Mouse (Mus musculus) megakaryocyte, embryonic 14.5 days (primary cell): ENCODE data around the gene Ms4a14. TPM values are rescaled to one million over a fixed set of nuclear protein-coding genes. Genes with fewer than 3 reads are reported as not detected.
"Not testable (repeated sequence)": the region's sequence is repeated elsewhere in the genome, so short reads cannot be mapped to it uniquely, and the experiment has no call there.

Experiments
- H3K27me3 ChIP-seq: replicated peaks from 2 replicates; pipeline ENCODE3; 2012; ENCODE audit warnings: inconsistent platforms
- H3K36me3 ChIP-seq: replicated peaks from 2 replicates; pipeline ENCODE3; 2012; ENCODE audit warnings: low read length, inconsistent platforms, mixed read lengths
- H3K4me1 ChIP-seq: 2 replicates; pipeline ENCODE4 v1.6.1; 2012; ENCODE audit warnings: inconsistent platforms
- H3K4me3 ChIP-seq: replicated peaks from 2 replicates; pipeline ENCODE3; 2012; ENCODE audit warnings: moderate library complexity, mild to moderate bottlenecking, inconsistent platforms
- H3K9me3 ChIP-seq: 2 replicates; pipeline ENCODE4 v1.6.1; 2012; ENCODE audit warnings: inconsistent platforms
- FLI1 ChIP-seq: IDR thresholded peaks from 2 replicates; pipeline ENCODE4 v1.6.1; 2012; ENCODE audit warnings: low read length, inconsistent platforms, mixed read lengths
- GATA1 ChIP-seq: IDR thresholded peaks from 3 replicates; pipeline ENCODE4 v1.6.1; 2012; ENCODE audit warnings: mixed read lengths, low read length, inconsistent platforms, borderline replicate concordance
- polyA plus RNA-seq: library from polyadenylated mRNA; stranded (reverse); fragments of >175 nt; gene quantifications from 2 replicates; pipeline ENCODE4 v1.2.3, GENCODE M21; 2012; ENCODE audit warnings: low replicate concordance; ENCODE audit not compliant: insufficient read depth

Ms4a14 gene
- polyA plus RNA-seq, 1 experiment = 0.16 TPM

DNA sequence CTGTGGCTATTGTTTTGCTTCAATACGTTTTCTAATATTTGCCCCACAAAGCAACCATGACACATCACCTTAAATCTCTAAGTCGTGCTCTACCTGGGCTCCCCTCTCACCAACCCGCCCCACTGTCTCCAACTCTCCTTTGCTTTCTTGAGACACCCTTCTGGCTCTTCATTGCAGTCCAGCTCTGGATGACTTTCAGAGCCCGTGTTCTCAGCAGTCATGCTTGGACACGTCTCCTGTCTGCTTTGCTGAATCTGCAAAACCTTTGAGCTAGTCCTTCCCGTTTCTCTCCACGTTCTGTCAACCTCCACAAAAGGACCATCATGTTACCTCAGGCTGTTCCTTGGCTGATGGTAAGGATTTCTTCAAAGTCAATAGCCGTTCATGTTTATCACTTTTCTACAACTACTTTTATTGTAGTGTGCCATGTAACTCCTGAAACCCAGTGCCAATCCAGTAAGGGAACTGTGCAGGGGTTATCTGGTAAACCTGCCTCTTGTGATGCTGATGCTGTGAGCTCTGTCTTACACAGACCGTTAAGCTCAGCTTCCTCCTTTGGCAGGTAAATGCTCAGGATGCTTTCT, 49.6 kb downstream of the Ms4a14 start:
- TF ChIP-seq GATA1 = no peak
- no peak for TF ChIP-seq FLI1
- no peaks in the 10 kb centered on the region for H3K9me3 ChIP-seq
- H3K4me1 ChIP-seq = no peaks in the 10 kb centered on the region
- no peaks in the 10 kb centered on the region for H3K27me3 ChIP-seq
- no peak overlapping the region for H3K4me3 ChIP-seq
- H3K36me3 ChIP-seq = no peaks in the 10 kb centered on the region

GRCm38 (mm10) chr19:11263549-11263948, 50.7 kb downstream of the Ms4a14 start:
- Histone ChIP-seq H3K4me3 (no peak overlapping the region), H3K27me3 (no peaks in the 10 kb centered on the region), H3K9me3 (no peaks in the 10 kb centered on the region), H3K36me3 (no peaks in the 10 kb centered on the region), H3K4me1 (no peaks in the 10 kb centered on the region)
- TF ChIP-seq FLI1 = no peak
- TF ChIP-seq GATA1 = no peak

DNA sequence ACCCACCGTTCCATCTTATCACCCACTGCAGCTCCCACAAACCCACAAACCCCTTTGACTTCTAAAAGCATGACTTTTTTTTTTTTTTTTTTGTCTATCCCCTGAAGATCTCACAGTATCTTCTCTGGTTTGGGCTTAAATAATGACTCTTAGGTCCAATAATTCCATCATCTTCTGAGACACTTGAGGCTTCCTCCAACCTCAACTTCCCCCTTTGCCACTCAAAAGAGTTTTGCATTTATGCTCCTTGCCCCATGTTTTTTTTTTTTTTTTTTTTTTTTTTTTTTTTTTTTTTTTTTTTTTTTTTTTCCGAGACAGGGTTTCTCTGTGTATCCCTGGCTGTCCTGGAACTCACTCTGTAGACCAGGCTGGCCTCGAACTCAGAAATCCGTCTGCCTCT, 51.3 kb downstream of the Ms4a14 start:
- H3K9me3 ChIP-seq, H3K4me1 ChIP-seq, H3K27me3 ChIP-seq, H3K4me3 ChIP-seq, H3K36me3 ChIP-seq: not testable (repeated sequence)

DNA sequence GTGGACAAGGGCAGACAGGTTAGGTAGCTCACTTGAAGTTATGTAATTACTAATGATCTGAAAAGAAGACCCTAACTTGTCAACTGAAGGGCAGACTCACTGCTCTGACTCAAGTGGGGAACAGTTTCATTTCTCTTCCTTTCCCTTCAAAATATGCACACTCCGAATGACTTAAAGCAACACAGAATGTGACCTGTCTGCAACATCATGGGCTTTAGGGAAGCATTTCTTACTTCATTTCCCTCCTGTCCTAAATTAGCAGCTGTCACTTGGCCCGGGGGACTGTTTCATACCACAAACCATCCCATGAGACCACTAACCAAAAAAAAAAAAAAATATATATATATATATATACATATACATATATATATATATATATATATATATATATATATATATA, 52.7 kb downstream of the Ms4a14 start:
- H3K4me3 ChIP-seq = no peak overlapping the region
- no peaks in the 10 kb centered on the region for H3K9me3 ChIP-seq
- no peaks in the 10 kb centered on the region for H3K4me1 ChIP-seq
- H3K27me3 ChIP-seq = no peaks in the 10 kb centered on the region
- no peaks in the 10 kb centered on the region for H3K36me3 ChIP-seq
- TF ChIP-seq FLI1 = no peak
- TF ChIP-seq GATA1 = no peak

Other genes with a start within 250 kb of the Ms4a14 start
- gene Ms4a8a, start 233.4 kb downstream of the Ms4a14 start, polyA plus RNA-seq = not detected in 2 replicates
- gene 1700017D01Rik, start 183.6 kb downstream of the Ms4a14 start, polyA plus RNA-seq = not detected in 2 replicates
- gene 1700025F22Rik, start 149.1 kb downstream of the Ms4a14 start, polyA plus RNA-seq = not detected in 2 replicates
- gene Ms4a13, start 117.7 kb downstream of the Ms4a14 start, polyA plus RNA-seq = not detected in 2 replicates
- gene Ms4a12, start 82.0 kb downstream of the Ms4a14 start, polyA plus RNA-seq = not detected in 2 replicates
- gene Ms4a1, start 48.2 kb downstream of the Ms4a14 start, polyA plus RNA-seq = not detected in 2 replicates
- gene Ms4a5, start 30.6 kb downstream of the Ms4a14 start, polyA plus RNA-seq = not detected in 2 replicates
- 0.45 and 34.8 TPM in 2 replicates for gene Ms4a7, start 21.7 kb upstream of the Ms4a14 start, polyA plus RNA-seq
- gene Ms4a4a, start 61.1 kb upstream of the Ms4a14 start, polyA plus RNA-seq = 1.2 TPM in 1 of 2 replicates, not detected in the other
- gene Ms4a4c, start 90.3 kb upstream of the Ms4a14 start, polyA plus RNA-seq = 1.8 TPM in 1 of 2 replicates, not detected in the other
- 0.38 TPM in 1 of 2 replicates, not detected in the other for gene Ms4a4b, start 129.1 kb upstream of the Ms4a14 start, polyA plus RNA-seq
- gene Ms4a6c, start 154.9 kb upstream of the Ms4a14 start, polyA plus RNA-seq = 4.0 TPM in 1 of 2 replicates, not detected in the other
- gene Gm8369, start 171.5 kb upstream of the Ms4a14 start, polyA plus RNA-seq = 0.17 TPM in 1 of 2 replicates, not detected in the other
- 0.72 TPM in 1 of 2 replicates, not detected in the other for gene Ms4a6b, start 202.1 kb upstream of the Ms4a14 start, polyA plus RNA-seq
- not detected in 2 replicates for gene Ms4a4d, start 222.3 kb upstream of the Ms4a14 start, polyA plus RNA-seq